Mouse (Mus musculus) liver, embryonic 13.5 days (tissue): ENCODE results near the gene Actn4. TPM values are rescaled to one million over a fixed set of nuclear protein-coding genes. Genes with fewer than 3 reads are reported as not detected.
A peak's percentile ranks its signal among the peaks of the same experiment; 100 is the strongest.
"Not testable (repeated sequence)": the region's sequence is repeated elsewhere in the genome, so short reads cannot be mapped to it uniquely, and the experiment has no call there.

Source experiments
- ATAC-seq: fragments of 200-750 bp; cut with Nextera tagmentation; 2 replicates; pipeline ENCODE4 v1.8.0; 2017; ENCODE audit warnings: low read depth, mild to moderate bottlenecking, moderate number of reproducible peaks, moderate library complexity
- DNase-seq: peaks from one replicate; pipeline ENCODE4 v3.0.0; 2022
- H3K27ac ChIP-seq: fragments of 300-500 bp; sonication (generic); 2 replicates; pipeline ENCODE4 v1.5.1; 2015; ENCODE audit warnings: moderate library complexity, mild to moderate bottlenecking, inconsistent platforms
- H3K27me3 ChIP-seq: fragments of 300-500 bp; sonication (generic); 2 replicates; pipeline ENCODE4 v1.6.1; 2015; ENCODE audit warnings: mild to moderate bottlenecking, inconsistent platforms
- H3K36me3 ChIP-seq: fragments of 300-500 bp; sonication (generic); 2 replicates; pipeline ENCODE4 v1.6.1; 2015; ENCODE audit warnings: mild to moderate bottlenecking, inconsistent platforms
- H3K4me1 ChIP-seq: fragments of 300-500 bp; sonication (generic); replicated peaks from 2 replicates; pipeline ENCODE4 v1.6.1; 2015; ENCODE audit warnings: inconsistent platforms
- H3K4me2 ChIP-seq: fragments of 300-500 bp; sonication (generic); 2 replicates; pipeline ENCODE4 v1.6.1; 2015; ENCODE audit warnings: inconsistent platforms, mild to moderate bottlenecking, moderate library complexity
- H3K4me3 ChIP-seq: fragments of 300-500 bp; sonication (generic); replicated peaks from 2 replicates; pipeline ENCODE4 v1.5.1; 2015; ENCODE audit warnings: mild to moderate bottlenecking, inconsistent platforms
- H3K9ac ChIP-seq: fragments of 300-500 bp; sonication (generic); 2 replicates; pipeline ENCODE4 v1.6.1; 2015; ENCODE audit warnings: mild to moderate bottlenecking, inconsistent platforms
- H3K9me3 ChIP-seq: fragments of 300-500 bp; sonication (generic); replicated peaks from 2 replicates; pipeline ENCODE4 v1.6.1; 2016; ENCODE audit warnings: inconsistent platforms
- WGBS: fragments of 180-500 bp; shearing (Covaris S2); methylation state at CpG from one replicate; pipeline ENCODE4 v1.1.7; 2015; ENCODE audit not compliant: insufficient replicate concordance; 5-methylcytosine and 5-hydroxymethylcytosine counted together
- polyA plus RNA-seq: library from polyadenylated mRNA; unstranded; fragments of >200 nt; fragmentation: Nextera tagmentation; extraction: Ambion mirVana; gene quantifications from 2 replicates; pipeline ENCODE4 v1.2.1, GENCODE M21; 2015

Gene Actn4
- polyA plus RNA-seq, 1 experiment from 2014 or later: 116 TPM

DNA sequence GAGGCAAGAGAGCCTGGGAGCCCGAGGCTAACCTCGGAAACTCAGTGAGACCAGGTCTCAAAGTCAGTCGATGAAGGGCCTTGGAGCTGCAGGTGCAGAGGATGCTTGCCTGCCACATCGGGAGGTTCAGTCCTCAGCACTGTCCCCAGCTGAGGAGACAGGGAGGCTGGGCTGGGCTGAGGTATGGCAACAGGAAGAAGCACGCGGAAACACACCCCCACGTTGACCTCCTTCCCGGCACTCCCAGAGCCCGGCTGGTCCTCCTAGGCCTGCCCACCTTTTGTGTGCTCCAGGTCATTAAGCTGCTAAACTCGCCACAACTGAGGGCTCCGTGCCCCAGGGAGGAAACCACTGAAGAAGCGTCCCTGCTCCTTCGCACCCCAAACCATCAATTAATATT, 80.9 kb downstream of the Actn4 start, which contains the start of gene Capn12:
Capn12 (plus strand) TSS at position 224 of the 400 bp plus-strand sequence.
- no peak for ATAC-seq
- no peak within 1 kb of the TSS for H3K9ac ChIP-seq
- 49% methylated on average over 13 of the region's 13 CpGs for WGBS
- H3K27me3 ChIP-seq: peaks cover 8% of the 10 kb centered on the region
- no peak within 1 kb of the TSS for H3K4me3 ChIP-seq
- no peaks in the 10 kb centered on the region for H3K9me3 ChIP-seq
- DNase-seq: no peak
- H3K4me1 ChIP-seq: peaks cover 28% of the 10 kb centered on the region
- no peaks in the 10 kb centered on the region for H3K36me3 ChIP-seq
- H3K27ac ChIP-seq: no peak within 1 kb of the TSS
- H3K4me2 ChIP-seq: no peak within 1 kb of the TSS

- H3K9ac ChIP-seq: no peak overlapping the region
- H3K4me3 ChIP-seq: no peak overlapping the region
- DNase-seq: no peak
- H3K9me3 ChIP-seq: no peaks in the 10 kb centered on the region
- H3K4me2 ChIP-seq: no peak overlapping the region
- ATAC-seq: no peak
- H3K27ac ChIP-seq: no peak overlapping the region
- peaks cover 1% of the 10 kb centered on the region; the same call in 1 of the 2 replicates for H3K27me3 ChIP-seq
- peaks cover 32% of the 10 kb centered on the region for H3K4me1 ChIP-seq
- 84% methylated on average over 10 of the region's 10 CpGs for WGBS
- no peaks in the 10 kb centered on the region for H3K36me3 ChIP-seq
Observed at GRCm38 (mm10) chr7:28880554-28880953, 81.6 kb downstream of the Actn4 start.

DNA sequence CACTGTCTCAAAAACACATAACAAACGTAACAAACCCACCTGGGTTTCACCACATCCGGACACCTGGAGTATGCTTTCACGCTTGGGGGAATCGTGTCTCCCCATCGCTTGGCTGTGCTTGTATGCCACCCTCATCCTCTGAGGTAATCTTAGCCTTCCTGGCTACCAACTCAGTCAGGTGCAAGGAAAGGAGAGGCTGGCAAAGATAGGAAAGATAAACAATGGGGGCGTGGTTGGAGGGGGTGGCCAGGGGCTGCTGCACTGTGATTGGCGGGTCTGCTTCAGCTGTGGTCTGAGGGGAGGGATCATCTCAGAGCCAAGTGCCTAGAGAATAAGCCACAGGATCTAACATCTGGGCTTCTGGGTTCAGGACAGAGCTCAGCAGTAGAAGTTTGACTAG, 82.5 kb downstream of the Actn4 start:
- H3K4me1 ChIP-seq: peaks cover 32% of the 10 kb centered on the region
- no peak for DNase-seq
- no peak overlapping the region for H3K4me2 ChIP-seq
- ATAC-seq: no peak
- H3K9ac ChIP-seq: no peak overlapping the region
- H3K36me3 ChIP-seq: no peaks in the 10 kb centered on the region
- no peaks in the 10 kb centered on the region for H3K9me3 ChIP-seq
- 71% methylated on average over 7 of the region's 7 CpGs for WGBS
- H3K27me3 ChIP-seq: no peaks in the 10 kb centered on the region
- no peak overlapping the region for H3K4me3 ChIP-seq
- no peak overlapping the region for H3K27ac ChIP-seq

- DNase-seq: no peak
- no peaks in the 10 kb centered on the region for H3K9me3 ChIP-seq
- H3K27me3 ChIP-seq: no peaks in the 10 kb centered on the region
- H3K4me1 ChIP-seq: peaks cover 32% of the 10 kb centered on the region
- H3K4me2 ChIP-seq: peak overlapping the region; percentile 6
- H3K9ac ChIP-seq: peak overlapping the region; percentile 7
- no peaks in the 10 kb centered on the region for H3K36me3 ChIP-seq
- ATAC-seq: no peak
- H3K4me3 ChIP-seq: no peak overlapping the region
- 72% methylated on average over 4 of the region's 4 CpGs for WGBS
- H3K27ac ChIP-seq: peak overlapping the region; percentile 87
Observed at GRCm38 (mm10) chr7:28877856-28878255, 84.3 kb downstream of the Actn4 start.

- DNase-seq (peak; percentile 74), ATAC-seq (peak; percentile 96)
- 33% methylated on average over 7 of the region's 7 CpGs for WGBS
- no peak overlapping the region for H3K9ac ChIP-seq
- peaks cover 32% of the 10 kb centered on the region for H3K4me1 ChIP-seq
- H3K36me3 ChIP-seq: no peaks in the 10 kb centered on the region
- H3K27me3 ChIP-seq: no peaks in the 10 kb centered on the region
- H3K4me3 ChIP-seq: no peak overlapping the region
- H3K9me3 ChIP-seq: no peaks in the 10 kb centered on the region
- H3K4me2 ChIP-seq: peak overlapping the region; percentile 6
- H3K27ac ChIP-seq: peak overlapping the region; percentile 87
Observed at GRCm38 (mm10) chr7:28877155-28877554, 85.0 kb downstream of the Actn4 start.

GRCm38 (mm10) chr7:28876099-28876498, 86.0 kb downstream of the Actn4 start:
- no peaks in the 10 kb centered on the region for H3K36me3 ChIP-seq
- WGBS: 80% methylated on average over 4 of the region's 4 CpGs
- ATAC-seq (no peak), DNase-seq (no peak)
- no peak overlapping the region for H3K4me2 ChIP-seq
- no peak overlapping the region for H3K9ac ChIP-seq
- peaks cover 34% of the 10 kb centered on the region for H3K4me1 ChIP-seq
- H3K9me3 ChIP-seq: no peaks in the 10 kb centered on the region
- H3K4me3 ChIP-seq: no peak overlapping the region
- no peaks in the 10 kb centered on the region for H3K27me3 ChIP-seq
- peak overlapping the region; percentile 20; the same call in 1 of the 2 replicates for H3K27ac ChIP-seq

GRCm38 (mm10) chr7:28874565-28874964, 87.6 kb downstream of the Actn4 start:
- Histone ChIP-seq H3K9me3 (no peaks in the 10 kb centered on the region), H3K4me1 (peaks cover 37% of the 10 kb centered on the region), H3K27ac (no peak overlapping the region), H3K9ac (no peak overlapping the region), H3K4me3 (no peak overlapping the region), H3K27me3 (no peaks in the 10 kb centered on the region), H3K36me3 (no peaks in the 10 kb centered on the region), H3K4me2 (no peak overlapping the region)
- ATAC-seq (no peak), DNase-seq (no peak)
- WGBS: 59% methylated on average over 2 of the region's 2 CpGs

- H3K4me1 ChIP-seq: peaks cover 26% of the 10 kb centered on the region
- DNase-seq (no peak), ATAC-seq (no peak)
Observed at GRCm38 (mm10) chr7:28870901-28871664, 91.1 kb downstream of the Actn4 start.

GRCm38 (mm10) chr7:28867508-28868340, 94.4 kb downstream of the Actn4 start:
- H3K36me3 ChIP-seq, H3K27me3 ChIP-seq, H3K9me3 ChIP-seq: not testable (repeated sequence)
- Histone ChIP-seq H3K4me1 (peaks cover 47% of the 10 kb centered on the region), H3K27ac (peak overlapping the region; percentile 66; the same call in 1 of the 2 replicates), H3K9ac (peak overlapping the region; percentile 43; the same call in 1 of the 2 replicates), H3K4me3 (peak overlapping the region; percentile 38; the same call in 1 of the 2 replicates), H3K4me2 (peak overlapping the region; percentile 62)
- DNase-seq: peak; percentile 56
- ATAC-seq: peak; percentile 64
- 19% methylated on average over 23 of the region's 23 CpGs for WGBS

More at GRCm38 (mm10) chr7:28870901-28871664, 91.1 kb downstream of the Actn4 start:
- no peaks in the 10 kb centered on the region for H3K9me3 ChIP-seq
- H3K36me3 ChIP-seq: no peaks in the 10 kb centered on the region
- H3K27me3 ChIP-seq: no peaks in the 10 kb centered on the region
- whole genome bisulfite sequencing: 71% methylated on average over 24 of the region's 24 CpGs
- H3K4me2 ChIP-seq: no peak overlapping the region
- no peak overlapping the region for H3K9ac ChIP-seq
- no peak overlapping the region for H3K27ac ChIP-seq
- no peak overlapping the region for H3K4me3 ChIP-seq

- H3K27me3 ChIP-seq: no peaks in the 10 kb centered on the region
- peaks cover 47% of the 10 kb centered on the region for H3K4me1 ChIP-seq
- no peaks in the 10 kb centered on the region for H3K9me3 ChIP-seq
- H3K36me3 ChIP-seq: no peaks in the 10 kb centered on the region
- ATAC-seq: peak; percentile 43
- peak overlapping the region; percentile 38; the same call in 1 of the 2 replicates for H3K4me3 ChIP-seq
- peak overlapping the region; percentile 66 for H3K27ac ChIP-seq
- 79% methylated on average over 28 of the region's 28 CpGs for WGBS
- no peak overlapping the region for H3K9ac ChIP-seq
- H3K4me2 ChIP-seq: peak overlapping the region; percentile 66
- no peak for DNase-seq
Observed at GRCm38 (mm10) chr7:28866769-28867507, 95.2 kb downstream of the Actn4 start.
